Mouse (Mus musculus) heart, embryonic 11.5 days (tissue): ENCODE measurements around the gene Sec16a. TPM values are rescaled to one million over a fixed set of nuclear protein-coding genes. Genes with fewer than 3 reads are reported as not detected.
A peak's percentile ranks its signal among the peaks of the same experiment; 100 is the strongest.

Experiments used
- ATAC-seq: fragments of 200-750 bp; cut with Nextera tagmentation; replicated peaks from 2 replicates; pipeline ENCODE4 v1.8.0; 2017; ENCODE audit warnings: moderate library complexity; ENCODE audit not compliant: insufficient number of reproducible peaks, low FRiP score, low TSS enrichment
- H3K27ac ChIP-seq: fragments of 300-500 bp; sonication (generic); 2 replicates; pipeline ENCODE4 v1.5.1; 2014; ENCODE audit warnings: mild to moderate bottlenecking, low read depth, low read length
- H3K27me3 ChIP-seq: fragments of 300-500 bp; sonication (generic); 2 replicates; pipeline ENCODE4 v1.6.1; 2014; ENCODE audit warnings: mild to moderate bottlenecking, low read length, mixed read lengths; ENCODE audit not compliant: control insufficient read depth, insufficient read depth
- H3K36me3 ChIP-seq: fragments of 300-500 bp; sonication (generic); 2 replicates; pipeline ENCODE4 v1.6.1; 2014; ENCODE audit warnings: mild to moderate bottlenecking, low read length, moderate library complexity, mixed read lengths; ENCODE audit not compliant: control insufficient read depth, insufficient read depth
- H3K4me1 ChIP-seq: fragments of 300-500 bp; sonication (generic); 2 replicates; pipeline ENCODE4 v1.6.1; 2014; ENCODE audit warnings: low read length; ENCODE audit not compliant: control insufficient read depth, insufficient read depth
- H3K4me2 ChIP-seq: fragments of 300-500 bp; sonication (generic); 2 replicates; pipeline ENCODE4 v1.6.1; 2014; ENCODE audit warnings: mild to moderate bottlenecking, moderate library complexity
- H3K4me3 ChIP-seq: fragments of 300-500 bp; sonication (generic); 2 replicates; pipeline ENCODE4 v1.5.1; 2014; ENCODE audit warnings: low read depth, low read length
- H3K9ac ChIP-seq: fragments of 300-500 bp; sonication (generic); 2 replicates; pipeline ENCODE4 v1.6.1; 2014; ENCODE audit warnings: mild to moderate bottlenecking, low read depth, low read length, moderate library complexity
- H3K9me3 ChIP-seq: fragments of 300-500 bp; sonication (generic); replicated peaks from 2 replicates; pipeline ENCODE4 v1.6.1; 2016; ENCODE audit warnings: low read length; ENCODE audit not compliant: control insufficient read depth
- WGBS: fragments of 180-500 bp; shearing (Covaris S2); extraction: QIAGEN DNeasy Blood & Tissue Kit; methylation state at CpG from one replicate; pipeline ENCODE4 v1.1.7; 2014; ENCODE audit not compliant: insufficient replicate concordance; 5-methylcytosine and 5-hydroxymethylcytosine counted together
- polyA plus RNA-seq: library from polyadenylated mRNA; unstranded; fragments of >200 nt; fragmentation: Nextera tagmentation; extraction: Ambion mirVana; gene quantifications from 2 replicates; pipeline ENCODE4 v1.2.1, GENCODE M21; 2014

Gene Sec16a
- polyA plus RNA-seq, 1 experiment from 2014 or later: 23.6 TPM

GRCm38 (mm10) chr2:26478685-26479205 lies 33.7 kb upstream of the Sec16a start:
- 0 out of 2 replicates have a peak overlapping the region, but pooled peaks have one; percentile 29 for H3K27ac ChIP-seq
- 74% methylated on average over 2 of the region's 2 CpGs for WGBS
- H3K27me3 ChIP-seq: no peaks in the 10 kb centered on the region

GRCm38 (mm10) chr2:26477911-26478310 lies 32.9 kb upstream of the Sec16a start:
- WGBS: 89% methylated on average over 7 of the region's 7 CpGs
- Histone ChIP-seq H3K9me3 (no peaks in the 10 kb centered on the region), H3K27me3 (no peaks in the 10 kb centered on the region), H3K4me1 (peaks cover 21% of the 10 kb centered on the region), H3K36me3 (peaks cover 15% of the 10 kb centered on the region), H3K4me2 (no peak overlapping the region), H3K9ac (no peak overlapping the region), H3K4me3 (no peak overlapping the region), H3K27ac (no peak overlapping the region; the same call in 1 of the 2 replicates)
- ATAC-seq: no peak

More at GRCm38 (mm10) chr2:26478685-26479205, 33.7 kb upstream of the Sec16a start:
- no peak overlapping the region for H3K9ac ChIP-seq
- peaks cover 24% of the 10 kb centered on the region for H3K4me1 ChIP-seq
- H3K9me3 ChIP-seq: no peaks in the 10 kb centered on the region
- ATAC-seq: no peak
- H3K36me3 ChIP-seq: peaks cover 14% of the 10 kb centered on the region
- H3K4me2 ChIP-seq: no peak overlapping the region
- no peak overlapping the region for H3K4me3 ChIP-seq

- peaks cover 22% of the 10 kb centered on the region for H3K36me3 ChIP-seq
- no peak for ATAC-seq
Observed at GRCm38 (mm10) chr2:26475505-26476430, 30.8 kb upstream of the Sec16a start.

GRCm38 (mm10) chr2:26474789-26475504 lies 29.9 kb upstream of the Sec16a start:
- Histone ChIP-seq H3K9me3 (no peaks in the 10 kb centered on the region), H3K4me2 (peak overlapping the region; percentile 37), H3K36me3 (peaks cover 26% of the 10 kb centered on the region), H3K4me3 (no peak overlapping the region), H3K27ac (peak overlapping the region; percentile 81), H3K9ac (peak overlapping the region; percentile 35; the same call in 1 of the 2 replicates), H3K27me3 (no peaks in the 10 kb centered on the region), H3K4me1 (peaks cover 21% of the 10 kb centered on the region)
- ATAC-seq: peak; percentile 73
- WGBS: 15% methylated on average over 9 of the region's 9 CpGs

More at GRCm38 (mm10) chr2:26475505-26476430, 30.8 kb upstream of the Sec16a start:
- Histone ChIP-seq H3K27ac (peak overlapping the region; percentile 77), H3K9me3 (no peaks in the 10 kb centered on the region), H3K4me3 (no peak overlapping the region), H3K4me2 (0 out of 2 replicates have a peak overlapping the region, but pooled peaks have one; percentile 37), H3K27me3 (no peaks in the 10 kb centered on the region), H3K4me1 (peaks cover 21% of the 10 kb centered on the region), H3K9ac (no peak overlapping the region; the same call in 1 of the 2 replicates)
- WGBS: 68% methylated on average over 13 of the region's 13 CpGs

GRCm38 (mm10) chr2:26472312-26473090 lies 27.5 kb upstream of the Sec16a start:
- Histone ChIP-seq H3K27ac (no peak overlapping the region), H3K27me3 (no peaks in the 10 kb centered on the region), H3K36me3 (peaks cover 20% of the 10 kb centered on the region), H3K4me3 (no peak overlapping the region), H3K9me3 (no peaks in the 10 kb centered on the region), H3K4me1 (peaks cover 21% of the 10 kb centered on the region), H3K9ac (no peak overlapping the region), H3K4me2 (no peak overlapping the region)
- no peak for ATAC-seq
- 83% methylated on average over 11 of the region's 11 CpGs for WGBS

- H3K4me3 ChIP-seq: no peak overlapping the region
- H3K36me3 ChIP-seq: peaks cover 25% of the 10 kb centered on the region
- H3K27me3 ChIP-seq: no peaks in the 10 kb centered on the region
- H3K4me1 ChIP-seq: peaks cover 21% of the 10 kb centered on the region
- H3K9me3 ChIP-seq: no peaks in the 10 kb centered on the region
- no peak overlapping the region for H3K27ac ChIP-seq
- WGBS: 84% methylated on average over 6 of the region's 6 CpGs
- ATAC-seq: no peak
- no peak overlapping the region for H3K4me2 ChIP-seq
- no peak overlapping the region for H3K9ac ChIP-seq
Observed at GRCm38 (mm10) chr2:26471652-26472285, 26.8 kb upstream of the Sec16a start.

GRCm38 (mm10) chr2:26470967-26471366 lies 26.0 kb upstream of the Sec16a start:
- no peak overlapping the region for H3K9ac ChIP-seq
- no peak for ATAC-seq
- no peak overlapping the region for H3K4me3 ChIP-seq
- peaks cover 25% of the 10 kb centered on the region for H3K36me3 ChIP-seq
- peaks cover 19% of the 10 kb centered on the region for H3K4me1 ChIP-seq
- H3K27ac ChIP-seq: no peak overlapping the region
- no peaks in the 10 kb centered on the region for H3K27me3 ChIP-seq
- 90% methylated on average over 17 of the region's 17 CpGs for WGBS
- no peak overlapping the region for H3K4me2 ChIP-seq
- no peaks in the 10 kb centered on the region for H3K9me3 ChIP-seq
